Mouse (Mus musculus): ENCODE results near the gene Pon1. TPM values are rescaled to one million over a fixed set of nuclear protein-coding genes. Genes with fewer than 3 reads are reported as not detected.
A peak's percentile ranks its signal among the peaks of the same experiment; 100 is the strongest.

The Pon1 gene
- total and polyA plus RNA-seq, 3 experiments: 0.63 to 3.7 TPM; not detected in 1

- no peak for DNase-seq
- Histone ChIP-seq H3K27me3 (ENCODE audit: control insufficient read depth, insufficient read depth, low read length) (no peaks in the 10 kb centered on the region), H3K4me1 (ENCODE audit: control insufficient read depth, insufficient read depth, low read length) (no peaks in the 10 kb centered on the region; the same call in 1 of the 2 replicates), H3K4me3 (no peak overlapping the region), H3K79me2 (replicated peaks; ENCODE audit: control insufficient read depth, insufficient read depth, low read length) (no peaks in the 10 kb centered on the region), H3K27ac (no peak overlapping the region), H3K9ac (ENCODE audit: low read depth, low read length) (no peak overlapping the region), H3K36me3 (ENCODE audit: control insufficient read depth, insufficient read depth, low read length) (peaks cover 4% of the 10 kb centered on the region; the same call in 1 of the 2 replicates)
- 45% methylated on average over 6 of the region's 6 CpGs for WGBS
- intact Hi-C loops (cut with DNase I): no loop called here
- TF ChIP-seq EP300 (IDR thresholded peaks at IDR 0.05; ENCODE audit: insufficient read depth, low read depth, low read length): no peak
- TF ChIP-seq CTCF (IDR thresholded peaks at IDR 0.05): no peak
- no peak for TF ChIP-seq POLR2A (IDR thresholded peaks at IDR 0.05; ENCODE audit: insufficient read depth, low read depth, low read length)
Measured at GRCm38 (mm10) chr6:5156541-5157425, 37.0 kb downstream of the Pon1 start.

GRCm38 (mm10) chr6:5155313-5155927 lies 38.3 kb downstream of the Pon1 start:
- H3K4me1 ChIP-seq (ENCODE audit: control insufficient read depth, insufficient read depth, low read length): no peaks in the 10 kb centered on the region; the same call in 1 of the 2 replicates
- intact Hi-C loops (cut with DNase I): no loop called here
- H3K27me3 ChIP-seq (ENCODE audit: control insufficient read depth, insufficient read depth, low read length): no peaks in the 10 kb centered on the region
- DNase-seq: no peak
- peaks cover 4% of the 10 kb centered on the region; the same call in 1 of the 2 replicates for H3K36me3 ChIP-seq (ENCODE audit: control insufficient read depth, insufficient read depth, low read length)
- H3K4me3 ChIP-seq: no peak overlapping the region
- TF ChIP-seq POLR2A (IDR thresholded peaks at IDR 0.05; ENCODE audit: insufficient read depth, low read depth, low read length): no peak
- TF ChIP-seq CTCF (IDR thresholded peaks at IDR 0.05): no peak
- TF ChIP-seq EP300 (IDR thresholded peaks at IDR 0.05; ENCODE audit: insufficient read depth, low read depth, low read length): no peak
- H3K27ac ChIP-seq: no peak overlapping the region
- no peak overlapping the region for H3K9ac ChIP-seq (ENCODE audit: low read depth, low read length)
- no peaks in the 10 kb centered on the region for H3K79me2 ChIP-seq (replicated peaks; ENCODE audit: control insufficient read depth, insufficient read depth, low read length)
- WGBS: 92% methylated on average over 1 of the region's 1 CpGs

GRCm38 (mm10) chr6:5154786-5155185 lies 39.0 kb downstream of the Pon1 start:
- no peak for DNase-seq
- Histone ChIP-seq H3K79me2 (replicated peaks; ENCODE audit: control insufficient read depth, insufficient read depth, low read length) (no peaks in the 10 kb centered on the region), H3K4me3 (no peak overlapping the region), H3K4me1 (ENCODE audit: control insufficient read depth, insufficient read depth, low read length) (no peaks in the 10 kb centered on the region; the same call in 1 of the 2 replicates), H3K27me3 (ENCODE audit: control insufficient read depth, insufficient read depth, low read length) (no peaks in the 10 kb centered on the region), H3K9ac (ENCODE audit: low read depth, low read length) (no peak overlapping the region), H3K36me3 (ENCODE audit: control insufficient read depth, insufficient read depth, low read length) (peaks cover 4% of the 10 kb centered on the region; the same call in 1 of the 2 replicates), H3K27ac (no peak overlapping the region)
- TF ChIP-seq POLR2A (IDR thresholded peaks at IDR 0.05; ENCODE audit: insufficient read depth, low read depth, low read length) (no peak), EP300 (IDR thresholded peaks at IDR 0.05; ENCODE audit: insufficient read depth, low read depth, low read length) (no peak), CTCF (IDR thresholded peaks at IDR 0.05) (no peak)
- intact Hi-C loops (cut with DNase I): no loop called here
- WGBS: 91% methylated on average over 6 of the region's 6 CpGs

- H3K4me1 ChIP-seq (ENCODE audit: control insufficient read depth, insufficient read depth, low read length): no peaks in the 10 kb centered on the region; the same call in 1 of the 2 replicates
- H3K9ac ChIP-seq (ENCODE audit: low read depth, low read length): no peak overlapping the region
- no peak for DNase-seq
- no peak overlapping the region for H3K27ac ChIP-seq
- no peak overlapping the region for H3K4me3 ChIP-seq
- no peaks in the 10 kb centered on the region for H3K79me2 ChIP-seq (replicated peaks; ENCODE audit: control insufficient read depth, insufficient read depth, low read length)
- H3K27me3 ChIP-seq (ENCODE audit: control insufficient read depth, insufficient read depth, low read length): no peaks in the 10 kb centered on the region
- no peak for TF ChIP-seq POLR2A (IDR thresholded peaks at IDR 0.05; ENCODE audit: insufficient read depth, low read depth, low read length)
- no peak for TF ChIP-seq EP300 (IDR thresholded peaks at IDR 0.05; ENCODE audit: insufficient read depth, low read depth, low read length)
- no peak for TF ChIP-seq CTCF (IDR thresholded peaks at IDR 0.05)
- intact Hi-C loops (cut with DNase I): no loop called here
- peaks cover 2% of the 10 kb centered on the region; the same call in 1 of the 2 replicates for H3K36me3 ChIP-seq (ENCODE audit: control insufficient read depth, insufficient read depth, low read length)
- 68% methylated on average over 2 of the region's 2 CpGs for WGBS
Measured at GRCm38 (mm10) chr6:5152185-5152584, 41.6 kb downstream of the Pon1 start.

- no peak overlapping the region for H3K27ac ChIP-seq
- intact Hi-C loops (cut with DNase I): no loop called here
- WGBS: 34% methylated on average over 4 of the region's 4 CpGs
Measured at GRCm38 (mm10) chr6:5151171-5151570, 42.6 kb downstream of the Pon1 start.

More at GRCm38 (mm10) chr6:5151171-5151570, 42.6 kb downstream of the Pon1 start:
- TF ChIP-seq CTCF (IDR thresholded peaks at IDR 0.05): no peak
- no peak for TF ChIP-seq POLR2A (IDR thresholded peaks at IDR 0.05; ENCODE audit: insufficient read depth, low read depth, low read length)
- TF ChIP-seq EP300 (IDR thresholded peaks at IDR 0.05; ENCODE audit: insufficient read depth, low read depth, low read length): no peak
- DNase-seq: peak; percentile 23 to 33
- Histone ChIP-seq H3K4me3 (no peak overlapping the region), H3K79me2 (replicated peaks; ENCODE audit: control insufficient read depth, insufficient read depth, low read length) (no peaks in the 10 kb centered on the region), H3K9ac (ENCODE audit: low read depth, low read length) (no peak overlapping the region), H3K27me3 (ENCODE audit: control insufficient read depth, insufficient read depth, low read length) (no peaks in the 10 kb centered on the region), H3K4me1 (ENCODE audit: control insufficient read depth, insufficient read depth, low read length) (no peaks in the 10 kb centered on the region; the same call in 1 of the 2 replicates), H3K36me3 (ENCODE audit: control insufficient read depth, insufficient read depth, low read length) (peaks cover 2% of the 10 kb centered on the region; the same call in 1 of the 2 replicates)

Data from heart, adult 2 months (tissue).